Mouse (Mus musculus) urinary bladder, postnatal 25 days (tissue): ENCODE data around the gene Podn.

Experiments used
- DNase-seq: peaks from one replicate; pipeline ENCODE4 v3.0.0; 2022; ENCODE audit warnings: low spot score

Gene Podn

DNA sequence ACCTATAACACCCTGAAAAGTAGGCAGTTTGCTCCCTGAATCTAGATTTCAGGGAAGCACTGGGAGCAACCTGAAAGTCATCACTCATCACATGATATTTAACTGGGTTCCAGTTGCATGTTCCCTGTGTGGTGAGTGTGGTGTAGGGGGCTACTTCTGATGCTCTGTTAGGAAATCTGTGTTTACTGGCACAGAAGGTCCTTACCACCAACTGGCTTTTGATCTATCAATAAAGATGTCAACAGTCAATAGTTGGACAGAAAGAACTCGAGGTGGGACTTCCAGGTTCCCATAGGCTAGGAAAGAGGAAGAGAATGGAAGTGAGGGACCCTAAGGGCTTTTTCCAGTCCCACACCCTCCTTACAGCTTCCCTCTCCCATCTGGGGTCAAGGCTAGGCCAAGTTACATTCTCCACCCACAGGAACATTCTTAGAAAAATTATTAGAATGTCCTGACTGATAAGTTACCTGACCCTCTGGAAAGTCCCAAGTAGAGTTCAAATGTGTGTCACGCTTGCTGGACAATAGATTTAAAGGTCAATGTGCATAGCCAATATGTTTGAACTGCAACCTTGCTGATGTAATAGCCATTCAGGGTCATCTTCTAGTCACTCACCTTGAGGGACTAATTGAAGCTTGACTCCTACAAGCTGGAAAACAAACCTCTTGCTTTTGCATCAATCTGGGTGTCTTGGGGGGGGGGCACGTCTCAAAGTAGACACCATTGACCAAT lies 18.9 kb downstream of the Podn start:
- no peak for DNase-seq

DNA sequence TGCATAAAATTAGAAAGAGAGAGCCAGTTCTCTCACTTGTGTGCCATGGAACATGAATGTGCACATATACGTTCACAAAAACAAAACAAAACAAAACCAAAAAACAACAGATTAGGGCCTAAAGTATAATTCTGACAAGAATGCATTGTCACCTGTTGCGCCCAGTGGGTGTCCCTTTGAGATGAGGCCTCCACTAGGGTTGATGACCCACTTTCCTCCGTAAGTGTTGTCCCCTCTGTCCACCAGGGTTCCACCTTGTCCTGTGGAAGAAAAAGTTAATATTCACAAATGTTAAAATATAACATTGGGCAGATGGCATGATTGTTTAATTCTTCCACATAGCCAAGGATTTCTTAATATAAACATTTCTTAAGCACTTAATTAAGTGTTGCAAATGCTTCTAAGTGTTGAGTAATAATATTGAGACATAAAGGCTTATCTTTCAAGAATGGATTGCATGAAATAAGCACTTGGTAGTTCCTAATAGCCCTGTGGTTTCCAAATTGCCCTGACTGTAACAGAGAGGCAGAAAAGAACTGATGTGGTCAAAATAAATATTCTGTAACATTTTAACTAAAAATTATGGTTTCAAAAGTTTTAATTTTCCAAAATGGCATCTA lies 21.9 kb downstream of the Podn start:
- DNase-seq, result no peak

DNA sequence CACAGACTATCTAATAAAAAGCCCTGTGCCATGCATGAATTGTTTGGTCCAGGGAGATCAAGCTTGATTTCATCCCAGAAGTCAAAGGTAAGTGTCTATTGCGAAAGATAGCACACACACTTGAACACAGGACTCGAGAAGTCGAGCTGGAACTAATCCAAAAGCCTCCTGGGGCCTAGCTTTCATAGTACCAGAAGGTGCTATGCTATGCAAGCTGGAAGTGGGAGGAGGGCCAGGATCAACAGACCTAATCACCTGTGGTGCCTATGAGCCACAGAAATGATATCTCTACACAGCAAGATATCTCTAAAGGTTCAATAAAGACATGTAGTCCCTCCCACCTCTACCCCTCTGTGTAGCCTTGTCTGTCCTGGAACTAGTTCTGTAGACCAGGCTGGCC lies 24.2 kb downstream of the Podn start:
- no peak for DNase-seq

DNA sequence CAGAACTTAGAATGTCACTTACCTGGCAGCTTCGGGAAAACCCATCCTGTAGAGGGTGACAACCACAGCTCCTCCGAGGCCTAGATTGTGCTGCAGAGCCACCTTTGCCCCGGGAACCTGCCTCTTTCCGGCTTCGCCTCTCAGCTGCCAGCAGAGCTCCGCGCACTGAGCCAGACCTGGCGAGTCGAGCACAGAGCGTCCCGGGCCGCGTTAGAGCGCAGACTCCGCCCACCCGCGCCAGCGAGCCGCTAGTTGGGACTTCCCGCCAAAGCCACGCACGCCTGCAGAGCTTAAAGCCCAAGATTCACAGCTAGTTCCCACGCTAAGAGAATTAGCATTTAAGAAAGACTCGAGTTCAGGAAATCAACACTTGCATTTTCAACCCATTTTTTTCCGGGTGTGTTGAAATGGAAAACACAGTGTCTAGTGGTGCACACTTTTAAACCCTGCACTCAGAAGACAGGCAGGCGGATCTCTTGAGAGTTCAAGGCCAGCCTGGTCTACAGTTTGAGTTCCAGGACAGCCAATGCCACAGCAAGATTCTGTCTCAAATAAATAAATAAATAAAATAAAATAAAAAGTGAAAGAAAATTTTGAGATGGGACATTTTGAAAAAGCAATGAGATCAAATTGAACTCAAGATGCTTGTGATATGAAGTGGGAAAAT lies 24.9 kb downstream of the Podn start:
- DNase-seq, result peak; percentile 93

DNA sequence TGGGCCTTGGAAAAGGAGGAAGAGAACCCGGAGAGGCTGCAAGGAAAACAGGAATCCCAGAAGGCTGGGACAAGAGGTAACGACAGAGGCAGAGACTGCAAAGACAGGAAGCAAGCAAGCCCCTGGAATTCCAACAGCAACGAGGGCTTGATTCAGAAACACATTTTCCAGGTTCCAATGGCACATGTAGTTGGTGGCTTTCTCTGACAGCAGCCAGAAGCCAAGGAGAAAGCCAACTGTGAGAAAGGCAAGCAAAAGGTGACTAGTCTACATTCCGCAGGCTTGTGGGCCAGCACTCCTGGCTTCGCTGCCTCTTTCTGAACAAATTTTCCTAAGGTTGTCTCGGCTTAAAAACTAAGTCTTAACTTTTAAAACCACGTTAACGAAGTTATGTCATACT lies 25.5 kb downstream of the Podn start:
- DNase-seq, result no peak

DNA sequence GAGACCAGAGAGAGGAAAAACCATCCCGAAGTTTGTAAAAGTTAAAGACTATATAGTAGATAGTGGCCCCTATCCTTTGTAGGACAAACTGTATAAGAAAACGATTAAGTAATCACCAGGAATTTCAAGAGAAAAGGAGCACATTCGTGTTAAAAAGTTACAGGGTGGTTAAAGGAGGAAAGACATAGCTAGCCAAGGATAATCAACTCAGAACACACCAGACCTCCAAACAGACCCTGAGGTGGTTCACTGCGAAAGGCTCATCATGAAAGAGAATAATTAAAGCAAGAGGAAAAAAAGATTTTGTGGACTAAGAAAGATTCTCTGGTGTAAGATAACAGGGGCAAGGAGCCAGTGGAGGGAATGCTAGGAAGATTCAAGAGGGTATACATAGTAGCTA lies 26.0 kb downstream of the Podn start:
- no peak for DNase-seq

DNA sequence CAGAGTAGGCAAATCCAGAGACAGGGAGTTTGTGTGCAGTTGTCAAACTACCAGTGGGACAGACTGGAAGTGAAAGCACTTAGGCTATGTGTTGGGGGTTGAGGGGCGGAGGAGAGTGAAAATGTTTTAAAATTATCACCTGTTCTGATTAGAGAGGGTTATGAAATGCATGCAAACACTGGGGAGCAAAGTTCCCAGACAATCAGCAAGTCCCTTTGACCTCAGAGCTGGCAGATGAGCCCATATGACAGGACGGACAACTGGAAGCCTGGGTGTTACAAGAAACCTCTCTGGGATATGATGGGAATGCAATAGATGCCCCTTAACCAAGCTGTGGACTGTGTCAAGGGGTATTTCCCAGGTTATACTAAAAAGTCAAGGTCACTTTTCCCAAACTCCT lies 28.2 kb downstream of the Podn start:
- DNase-seq, result no peak

DNA sequence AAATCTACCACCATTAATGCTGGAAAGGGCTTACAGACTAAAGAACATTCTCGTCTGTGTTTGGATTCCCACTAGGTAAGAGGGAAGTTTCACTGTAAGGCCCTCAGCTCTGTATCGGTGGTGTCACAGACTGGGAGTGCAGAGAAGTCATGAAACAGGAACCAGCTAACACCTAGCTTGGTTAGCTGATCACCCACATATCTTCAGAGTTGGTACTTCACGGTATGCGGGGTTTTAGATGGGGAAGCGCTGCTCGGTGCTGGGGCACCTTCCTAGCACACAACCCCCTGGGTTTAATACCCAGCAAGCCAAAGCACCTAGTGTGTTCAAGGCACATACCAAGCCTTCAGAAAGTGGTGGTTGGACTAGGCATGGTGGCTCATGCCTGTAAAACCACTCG lies 29.0 kb downstream of the Podn start:
- DNase-seq, result no peak

DNA sequence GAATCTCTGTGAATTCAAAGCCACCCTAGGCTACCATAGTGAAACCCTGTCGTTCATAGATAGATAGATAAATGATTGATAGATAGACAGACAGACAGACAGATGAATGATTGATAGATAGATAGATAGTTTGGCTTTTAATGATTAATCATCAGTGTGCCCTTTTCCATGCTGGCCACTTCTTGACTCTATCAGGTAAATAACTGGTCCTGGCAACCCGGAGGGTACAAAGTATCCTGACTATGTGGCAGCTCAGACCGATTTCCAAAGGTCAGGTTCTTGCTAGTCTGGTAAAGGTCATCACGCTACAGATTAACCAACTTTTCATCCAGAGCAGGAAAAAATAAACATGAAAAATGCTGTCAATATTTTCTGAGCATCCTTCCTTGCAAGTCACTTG lies 29.7 kb downstream of the Podn start:
- no peak for DNase-seq

DNA sequence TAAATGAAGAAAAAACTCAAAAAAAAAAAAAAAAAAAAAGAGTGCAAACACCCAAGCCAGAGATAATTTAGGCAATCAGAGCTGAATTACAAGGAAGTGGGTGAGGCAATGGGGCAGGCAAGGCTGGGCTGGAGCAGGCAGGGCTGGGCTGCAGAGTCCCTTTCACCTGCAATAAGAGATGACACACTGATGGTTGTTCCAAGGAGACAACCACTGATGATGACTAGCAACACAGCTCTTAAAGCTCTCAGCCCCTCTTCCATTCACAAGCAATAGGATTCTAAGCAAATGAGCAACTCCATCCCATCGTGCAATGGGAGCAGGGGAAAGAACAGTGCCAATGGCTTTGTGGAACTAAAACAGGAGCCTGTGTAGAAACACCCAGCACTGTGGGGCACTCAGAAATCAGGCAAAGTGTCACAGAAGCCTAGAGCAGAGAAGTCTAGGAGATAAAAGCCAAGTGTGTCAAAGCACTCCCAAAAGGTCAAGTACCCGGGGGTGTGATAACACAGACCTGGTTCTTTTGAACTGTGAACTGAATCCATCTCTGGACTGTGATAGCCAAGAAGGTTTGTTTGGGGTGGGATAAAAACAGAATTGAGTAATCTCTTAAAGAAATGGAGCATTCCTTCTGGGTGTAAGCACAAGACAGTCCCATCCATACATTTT lies 30.9 kb downstream of the Podn start:
- DNase-seq, result no peak

DNA sequence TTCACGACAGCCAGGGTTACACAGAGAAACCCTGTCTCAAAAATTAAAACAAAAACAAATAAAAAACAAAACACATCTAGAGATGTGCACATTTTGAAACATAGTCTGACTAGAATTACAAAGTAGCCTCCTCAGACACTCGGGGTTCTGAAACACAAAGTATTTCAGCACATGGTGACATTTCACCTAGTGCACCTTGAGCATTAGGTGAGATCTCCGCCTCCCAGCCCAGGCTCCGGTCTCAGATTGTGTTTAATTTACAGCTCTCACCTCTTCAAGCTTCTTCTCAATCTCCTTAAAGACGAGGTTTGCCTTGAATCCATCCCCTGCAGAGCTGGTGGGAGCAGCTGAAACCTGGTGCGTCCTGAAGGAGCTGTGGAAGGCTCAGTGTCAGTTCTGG lies 32.6 kb downstream of the Podn start:
- DNase-seq, result no peak

DNA sequence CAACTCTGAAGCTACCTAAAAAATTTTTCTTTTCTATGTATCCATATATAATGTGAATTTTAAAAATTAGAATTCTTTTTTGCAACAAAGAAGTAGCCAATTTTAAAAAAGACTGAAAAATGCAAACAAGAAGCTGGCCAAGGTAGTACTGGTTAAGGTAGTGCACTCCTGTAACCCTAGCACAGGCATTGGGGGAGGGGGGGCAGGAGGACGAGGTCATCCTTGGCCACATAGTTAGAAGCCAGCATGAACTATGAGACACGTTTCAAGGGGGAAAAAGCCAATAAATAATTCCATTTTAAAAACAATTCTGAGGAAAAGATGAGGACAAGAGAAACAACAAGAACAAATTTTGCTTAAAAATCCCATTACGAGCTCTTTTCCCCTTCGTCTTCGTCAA lies 33.7 kb downstream of the Podn start:
- DNase-seq, result no peak

DNA sequence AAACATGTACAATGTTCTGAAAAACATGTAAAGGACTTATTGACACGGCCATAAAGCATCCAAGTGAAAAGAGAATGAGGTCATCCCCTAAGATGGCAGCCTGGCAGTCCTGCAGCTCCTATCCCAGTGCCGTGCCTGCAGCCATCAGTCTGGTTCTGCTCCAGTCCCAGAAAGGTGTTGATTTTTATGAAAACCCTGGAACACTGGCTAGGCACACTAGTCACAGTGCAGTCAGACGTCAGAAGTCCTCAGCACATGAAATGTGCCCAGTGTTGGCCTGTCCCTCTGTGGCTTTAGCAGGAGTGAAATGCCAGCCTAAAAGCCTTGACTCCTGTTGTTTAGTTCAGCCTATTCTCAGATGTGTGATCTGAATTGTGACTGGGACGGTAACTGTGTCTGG lies 35.5 kb downstream of the Podn start:
- no peak for DNase-seq

DNA sequence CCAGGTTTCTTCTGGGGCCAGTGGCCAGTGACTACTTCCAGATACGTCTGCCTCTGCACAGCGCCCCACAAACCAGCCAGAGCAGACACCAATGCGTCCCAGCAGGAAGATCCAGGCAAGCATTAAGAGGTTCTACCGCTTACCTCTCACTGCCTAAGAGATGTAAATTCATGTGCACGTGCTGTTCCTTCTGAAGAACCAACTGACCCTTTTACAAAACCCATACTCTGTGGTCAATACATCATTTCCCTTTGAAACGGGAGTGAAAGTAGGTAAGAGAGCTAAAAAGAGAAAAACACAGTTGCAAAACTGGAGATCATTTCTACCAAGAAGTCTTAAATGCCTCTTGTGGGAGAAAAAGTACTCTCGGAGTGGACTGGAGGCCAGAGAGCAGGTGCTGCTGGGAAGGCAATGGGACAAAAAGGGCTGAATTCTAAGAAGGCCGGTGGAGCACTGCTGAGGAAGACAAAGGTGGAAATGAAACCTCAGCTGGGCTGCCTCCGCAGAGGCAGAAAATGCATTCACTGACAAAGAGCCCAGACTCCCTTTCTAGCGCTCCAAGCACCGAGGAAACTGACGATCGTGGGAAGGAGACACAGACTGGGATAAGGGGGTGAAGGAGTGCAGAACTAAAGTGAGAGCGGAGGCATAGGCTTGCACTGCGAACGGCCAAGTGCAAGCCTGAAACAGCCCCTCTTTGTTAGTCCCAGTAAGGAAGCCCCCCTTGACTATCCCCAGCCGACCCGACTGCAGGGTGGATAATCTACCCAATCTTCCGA lies 36.5 kb downstream of the Podn start:
- DNase-seq, result no peak

DNA sequence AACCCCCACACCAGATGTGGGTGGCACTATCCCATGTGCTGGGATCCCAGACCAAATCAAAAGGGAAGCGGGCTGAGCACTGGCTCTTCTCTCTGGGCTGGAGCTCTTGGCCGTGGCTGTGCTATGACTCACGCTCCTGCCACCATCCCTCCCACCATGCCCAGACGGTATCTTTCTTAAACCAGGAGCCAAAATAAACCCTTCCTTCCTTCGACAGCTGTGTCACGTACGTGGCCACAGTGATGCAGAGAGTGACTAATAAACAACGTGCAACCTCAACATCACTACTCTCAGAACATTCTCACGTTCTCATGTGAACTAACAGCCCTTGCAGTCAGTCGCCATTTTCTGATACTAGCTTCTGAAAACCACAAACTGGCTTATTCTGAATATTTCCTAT lies 38.1 kb downstream of the Podn start:
- DNase-seq, result no peak

DNA sequence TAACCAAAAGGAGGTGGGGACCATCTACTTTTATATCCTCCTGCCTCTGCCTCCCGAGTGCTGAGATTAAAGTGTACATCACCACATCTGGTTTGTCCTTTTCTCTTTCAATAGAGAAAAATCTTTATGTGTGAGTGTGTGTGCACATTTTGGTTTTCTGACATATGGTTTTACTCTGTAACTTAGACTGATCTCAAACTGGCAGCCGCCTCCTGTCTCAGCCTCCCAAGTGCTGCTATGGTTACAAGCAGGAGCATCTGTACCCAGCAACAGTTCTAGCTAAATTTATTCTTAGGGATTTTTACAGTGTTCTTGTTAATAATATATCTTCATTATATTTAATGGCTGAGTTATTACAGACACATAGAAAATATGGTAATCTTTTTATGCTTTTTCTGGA lies 39.0 kb downstream of the Podn start:
- no peak for DNase-seq

DNA sequence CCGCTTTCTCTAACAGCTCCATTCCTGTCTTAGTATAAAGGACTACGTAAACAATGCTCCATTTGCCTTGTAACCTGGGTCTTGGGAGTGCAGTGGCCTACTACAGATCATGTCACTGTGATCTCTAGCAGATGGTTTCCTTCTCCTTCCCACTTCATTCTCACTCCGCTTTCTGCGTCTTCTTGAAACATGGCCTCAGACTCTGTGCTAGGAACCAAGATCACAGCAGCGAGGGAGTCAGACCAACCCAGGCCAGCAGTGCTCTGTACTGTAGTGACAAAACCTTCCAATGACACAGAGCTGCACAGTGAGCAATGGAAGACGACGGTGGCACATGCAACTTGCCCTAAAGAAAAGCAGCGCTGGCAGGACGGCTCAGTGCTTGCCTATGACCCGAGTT lies 40.4 kb downstream of the Podn start:
- DNase-seq, result no peak

DNA sequence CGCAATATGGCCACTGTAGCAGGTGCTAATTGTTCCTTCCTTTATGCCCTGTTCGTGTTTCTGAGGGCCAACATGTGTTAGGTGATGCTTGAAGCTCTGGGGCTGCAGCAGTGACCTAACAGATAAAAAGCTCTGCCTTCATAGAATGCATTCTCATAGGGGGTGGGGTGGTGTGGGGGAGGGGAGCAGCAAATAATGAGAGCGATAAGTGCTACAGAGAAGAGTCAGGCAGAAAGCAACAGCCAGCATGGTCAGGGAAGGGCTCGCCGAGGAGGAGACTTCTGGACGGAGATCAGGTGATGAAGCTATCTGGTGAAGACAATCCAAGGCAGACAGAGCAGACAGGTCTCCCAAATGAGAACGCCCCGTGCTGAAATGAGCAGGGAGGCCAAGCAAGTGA lies 43.6 kb downstream of the Podn start:
- no peak for DNase-seq

DNA sequence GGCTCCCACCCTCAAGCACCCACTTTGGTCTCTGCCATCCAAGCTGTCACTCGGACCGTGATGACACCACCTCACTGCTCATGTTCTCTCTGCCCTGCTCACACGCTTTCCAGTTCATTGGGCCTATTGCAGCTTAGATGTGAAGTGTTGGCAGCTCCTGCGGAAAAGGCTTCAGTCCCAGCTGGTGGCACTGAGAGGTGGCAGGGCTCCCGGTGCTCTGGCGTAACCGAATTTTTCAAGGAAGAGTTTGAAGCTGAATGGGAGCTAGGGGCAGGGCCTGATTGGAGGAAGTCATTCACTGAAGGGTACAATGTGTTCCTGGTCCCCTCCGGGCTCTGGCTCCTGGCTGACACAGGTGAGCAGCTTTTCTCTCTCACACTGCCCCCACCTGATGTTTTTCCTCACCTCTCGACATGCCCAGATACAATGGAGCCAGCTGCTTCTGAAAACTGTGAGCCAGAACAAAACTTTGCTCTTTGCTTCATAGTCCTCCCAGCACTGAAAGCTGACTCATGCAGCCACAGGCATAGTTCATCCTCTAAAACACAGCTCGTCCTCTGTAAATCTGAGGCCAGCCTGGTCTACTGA lies 44.5 kb downstream of the Podn start:
- no peak for DNase-seq

DNA sequence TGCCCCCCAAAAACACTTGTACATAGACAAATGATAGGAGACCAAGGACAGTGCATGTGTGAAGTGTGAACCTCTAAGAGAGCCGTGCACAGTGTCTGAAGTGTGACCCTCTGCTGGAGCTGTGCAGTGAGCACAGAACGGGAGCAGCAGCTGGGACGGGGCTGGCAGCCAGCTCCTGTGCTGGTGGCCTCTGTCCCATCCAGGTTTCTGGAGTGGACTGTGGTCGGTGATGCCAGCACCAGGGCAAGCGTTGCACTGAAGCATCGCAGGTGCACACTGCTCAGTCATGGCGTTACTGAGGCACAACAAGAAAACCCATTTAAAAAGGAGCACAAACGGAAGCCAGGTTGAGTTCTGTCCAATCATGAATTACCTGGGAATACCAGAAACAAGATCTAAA lies 50.1 kb downstream of the Podn start:
- DNase-seq, result no peak

DNA sequence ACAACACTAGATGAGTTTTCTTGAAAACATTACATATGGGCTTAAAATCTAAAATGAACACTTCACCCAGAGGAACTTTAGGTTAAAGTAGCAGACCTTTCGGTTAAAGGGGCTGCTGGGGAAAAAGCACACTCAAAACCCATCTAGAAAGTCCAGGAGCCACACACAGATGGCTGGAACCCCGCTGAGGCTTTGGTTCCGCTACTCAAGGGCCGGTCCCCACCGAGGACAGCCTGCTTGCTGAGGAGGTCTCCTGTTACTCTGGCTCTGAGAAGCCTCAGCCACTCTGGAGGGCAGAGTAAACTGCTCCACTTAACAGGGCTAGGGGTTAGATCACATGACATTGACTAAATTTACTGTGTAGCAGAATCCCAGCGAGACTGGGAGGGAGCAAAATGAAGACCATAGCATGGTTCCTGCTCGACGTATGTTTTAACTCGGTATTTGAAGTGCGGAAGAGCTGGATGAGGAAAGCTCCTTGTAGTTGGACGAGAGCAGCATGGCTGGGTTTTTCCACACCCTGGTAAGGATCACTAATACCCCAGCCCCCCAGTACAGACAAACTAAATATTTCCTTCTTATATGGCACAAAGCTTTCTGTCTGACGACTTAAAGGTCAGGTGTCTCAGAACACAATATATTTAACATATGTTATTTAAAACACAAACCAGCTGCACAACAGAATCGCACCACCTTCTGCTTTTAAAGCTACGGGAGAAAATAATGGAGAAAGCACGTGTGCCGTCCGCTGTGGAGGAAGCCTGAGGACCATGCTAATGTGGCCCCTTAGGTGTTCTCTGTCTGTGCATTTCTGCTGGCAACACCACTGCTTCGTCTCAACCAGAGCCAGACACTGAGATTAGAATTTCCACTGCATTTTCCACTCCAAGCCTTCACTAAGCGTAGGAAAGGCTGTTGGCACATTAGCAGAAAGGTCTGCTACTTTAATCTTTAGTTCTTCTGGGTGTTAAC lies 50.8 kb downstream of the Podn start:
- no peak for DNase-seq
